Mouse (Mus musculus) neural tube, embryonic 15.5 days (tissue): Measurements from ENCODE around the gene Auh. TPM values are rescaled to one million over a fixed set of nuclear protein-coding genes. Genes with fewer than 3 reads are reported as not detected.

ENCODE experiments used
- ATAC-seq: fragments of 200-750 bp; cut with Nextera tagmentation; 2 replicates; pipeline ENCODE4 v1.8.0; 2017; ENCODE audit warnings: mild to moderate bottlenecking, moderate TSS enrichment, moderate library complexity; ENCODE audit not compliant: low FRiP score
- H3K27ac ChIP-seq: fragments of 300-500 bp; sonication (generic); replicated peaks from 2 replicates; pipeline ENCODE4 v1.5.1; 2015; ENCODE audit warnings: mild to moderate bottlenecking, inconsistent platforms
- H3K27me3 ChIP-seq: fragments of 300-500 bp; sonication (generic); replicated peaks from 2 replicates; pipeline ENCODE4 v1.6.1; 2015; ENCODE audit warnings: inconsistent platforms
- H3K36me3 ChIP-seq: fragments of 300-500 bp; sonication (generic); 2 replicates; pipeline ENCODE4 v1.6.1; 2015; ENCODE audit warnings: inconsistent platforms
- H3K4me1 ChIP-seq: fragments of 300-500 bp; sonication (generic); 2 replicates; pipeline ENCODE4 v1.6.1; 2015; ENCODE audit warnings: inconsistent platforms
- H3K4me2 ChIP-seq: fragments of 300-500 bp; sonication (generic); 2 replicates; pipeline ENCODE4 v1.6.1; 2015; ENCODE audit warnings: inconsistent platforms, mild to moderate bottlenecking, moderate library complexity
- H3K4me3 ChIP-seq: fragments of 300-500 bp; sonication (generic); replicated peaks from 2 replicates; pipeline ENCODE4 v1.5.1; 2015; ENCODE audit warnings: mild to moderate bottlenecking, inconsistent platforms
- H3K9ac ChIP-seq: fragments of 300-500 bp; sonication (generic); replicated peaks from 2 replicates; pipeline ENCODE4 v1.6.1; 2015; ENCODE audit warnings: mild to moderate bottlenecking, inconsistent platforms
- H3K9me3 ChIP-seq: fragments of 300-500 bp; sonication (generic); replicated peaks from 2 replicates; pipeline ENCODE4 v1.6.1; 2016; ENCODE audit warnings: inconsistent platforms
- WGBS: fragments of 180-500 bp; shearing (Covaris S2); methylation state at CpG from one replicate; pipeline ENCODE4 v1.1.7; 2015; ENCODE audit warnings: mixed read lengths; 5-methylcytosine and 5-hydroxymethylcytosine counted together
- polyA plus RNA-seq: library from polyadenylated mRNA; unstranded; fragments of >200 nt; fragmentation: Nextera tagmentation; extraction: Ambion mirVana; gene quantifications from 2 replicates; pipeline ENCODE4 v1.2.1, GENCODE M21; 2015

Auh gene
- polyA plus RNA-seq, 1 experiment from 2014 or later = 75.7 TPM

DNA sequence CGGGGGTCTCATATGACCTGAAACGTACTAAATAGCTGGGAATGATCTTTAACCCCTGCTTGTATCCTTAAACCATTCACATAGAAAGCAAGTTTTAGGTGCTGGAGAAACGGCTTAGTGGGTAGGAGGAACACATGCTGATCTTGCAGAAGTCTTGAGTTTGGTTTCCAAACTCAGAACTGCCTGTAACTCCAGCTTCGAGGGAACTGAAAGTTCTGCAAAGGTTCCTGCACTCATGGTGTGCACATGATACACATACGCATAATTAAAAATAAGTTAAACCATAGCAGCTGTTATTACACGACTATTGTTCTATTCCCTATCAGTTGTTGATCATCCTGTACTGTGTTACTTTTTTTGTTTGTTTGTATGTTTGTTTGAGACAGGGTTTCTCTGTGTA, 32.9 kb upstream of the Auh start:
- Histone ChIP-seq H3K27me3 (no peaks in the 10 kb centered on the region), H3K27ac (no peak overlapping the region), H3K9me3 (no peaks in the 10 kb centered on the region), H3K4me1 (no peaks in the 10 kb centered on the region), H3K4me2 (no peak overlapping the region), H3K9ac (no peak overlapping the region), H3K36me3 (peaks cover 30% of the 10 kb centered on the region), H3K4me3 (no peak overlapping the region)
- 90% methylated on average over 6 of the region's 6 CpGs for WGBS
- no peak for ATAC-seq

DNA sequence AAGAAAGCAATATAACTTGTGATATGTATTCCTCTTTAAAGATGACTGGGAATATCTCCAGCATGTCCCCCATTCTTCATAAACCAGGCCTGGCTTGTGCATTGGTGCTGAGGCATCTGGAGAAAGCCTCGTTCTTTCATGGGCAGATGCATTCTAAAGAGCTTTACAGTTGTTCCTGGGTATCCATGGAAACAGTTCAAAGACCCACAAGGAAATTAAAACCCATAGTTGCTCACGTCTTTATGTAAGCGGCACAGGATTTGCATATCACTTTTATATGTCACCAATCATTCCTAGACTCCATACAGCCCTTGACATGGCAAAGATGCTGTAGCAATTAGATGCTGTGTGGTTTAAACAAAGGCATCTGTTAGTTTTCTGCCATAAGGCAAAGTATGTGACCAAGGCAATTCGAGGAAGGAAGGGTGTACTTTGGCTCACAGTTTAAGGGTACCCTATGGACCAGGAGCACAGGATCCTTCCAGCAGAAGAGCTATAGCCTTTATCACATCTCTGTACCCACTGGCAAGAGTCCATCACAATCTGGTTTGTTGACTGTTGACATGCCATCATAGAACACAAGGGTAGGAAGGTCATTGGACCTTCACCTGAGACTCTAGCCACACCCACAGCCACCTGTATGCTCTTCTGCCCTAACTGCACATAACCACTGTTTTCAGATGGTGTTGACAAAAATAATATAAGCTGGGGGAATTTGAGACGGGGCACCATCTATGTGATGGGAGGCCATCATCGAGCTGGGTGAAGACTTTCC, 24.5 kb upstream of the Auh start:
- no peak for ATAC-seq
- no peaks in the 10 kb centered on the region for H3K36me3 ChIP-seq
- 74% methylated on average over 6 of the region's 6 CpGs for WGBS

DNA sequence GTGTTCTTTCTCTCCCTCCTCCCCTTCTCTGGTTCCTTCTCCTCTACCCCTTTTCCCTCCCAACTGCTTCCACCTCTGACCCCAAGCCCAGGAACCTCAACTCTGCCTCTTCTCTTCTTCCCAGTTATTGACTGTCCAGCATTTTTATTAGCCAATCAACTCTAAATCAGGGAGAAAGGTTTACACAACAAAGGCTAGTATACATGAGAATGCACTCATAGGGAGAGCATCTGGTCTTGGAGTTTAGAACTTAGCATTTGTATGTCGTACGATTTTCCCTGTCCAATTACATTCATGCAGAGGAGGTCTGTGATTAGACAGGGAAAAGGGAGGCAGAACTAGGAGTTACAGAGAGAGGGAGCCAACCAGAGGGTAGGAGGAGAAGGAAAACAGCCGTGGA, 19.7 kb upstream of the Auh start:
- no peak for ATAC-seq
- Histone ChIP-seq H3K9ac (no peak overlapping the region), H3K4me2 (no peak overlapping the region), H3K27me3 (no peaks in the 10 kb centered on the region), H3K36me3 (no peaks in the 10 kb centered on the region), H3K27ac (no peak overlapping the region), H3K9me3 (no peaks in the 10 kb centered on the region), H3K4me1 (0 out of 2 replicates have a peak, but pooled peaks cover 3% of the 10 kb centered on the region), H3K4me3 (no peak overlapping the region)
- 78% methylated on average over 3 of the region's 3 CpGs for WGBS

More for the DNA sequence above, 24.5 kb upstream of the Auh start:
- Histone ChIP-seq H3K9me3 (no peaks in the 10 kb centered on the region), H3K9ac (no peak overlapping the region), H3K4me2 (no peak overlapping the region), H3K4me3 (no peak overlapping the region), H3K27me3 (no peaks in the 10 kb centered on the region), H3K4me1 (no peaks in the 10 kb centered on the region), H3K27ac (no peak overlapping the region)

DNA sequence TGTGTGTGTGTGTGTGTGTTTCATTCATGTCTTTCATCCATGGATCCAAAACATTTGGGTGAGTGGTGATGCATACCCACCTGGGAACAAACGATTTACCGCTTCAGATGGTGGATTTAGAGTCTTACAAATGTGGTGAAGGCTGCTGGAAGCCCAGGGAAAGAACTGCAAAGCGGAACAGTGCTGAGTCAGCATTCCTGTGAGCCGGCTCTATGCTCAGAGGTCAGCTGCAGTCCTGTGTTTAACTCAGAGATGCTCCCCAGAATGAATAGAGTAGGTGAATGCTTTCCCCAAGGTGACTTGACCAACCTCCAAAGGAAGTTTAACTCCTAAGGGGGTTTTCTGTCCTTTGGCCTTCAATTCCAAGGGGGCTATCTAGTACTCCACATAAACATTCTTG, 18.1 kb upstream of the Auh start:
- Histone ChIP-seq H3K9me3 (no peaks in the 10 kb centered on the region), H3K36me3 (no peaks in the 10 kb centered on the region), H3K4me3 (no peak overlapping the region), H3K4me2 (no peak overlapping the region), H3K9ac (no peak overlapping the region), H3K4me1 (0 out of 2 replicates have a peak, but pooled peaks cover 3% of the 10 kb centered on the region), H3K27me3 (no peaks in the 10 kb centered on the region), H3K27ac (no peak overlapping the region)
- 78% methylated on average over 4 of the region's 4 CpGs for WGBS
- ATAC-seq = no peak

DNA sequence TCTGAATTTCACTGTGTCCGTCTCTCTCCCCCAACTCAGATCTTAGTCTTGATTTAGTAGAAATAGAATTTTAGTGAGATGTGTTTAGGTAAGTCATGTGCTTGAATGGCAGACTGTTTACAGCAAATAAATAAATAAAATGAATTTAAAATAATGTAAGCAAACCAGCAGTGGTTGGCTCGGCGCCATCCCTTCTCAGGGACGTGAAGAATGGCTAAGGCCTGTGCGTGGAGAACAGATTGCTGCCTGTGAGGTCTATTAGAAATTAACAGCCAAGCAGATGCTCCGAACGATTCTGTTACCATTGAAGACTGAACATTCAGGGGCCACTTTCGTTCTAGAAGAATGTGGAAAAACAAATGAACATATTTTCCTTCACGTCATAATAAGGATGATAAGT, 16.3 kb upstream of the Auh start:
- Histone ChIP-seq H3K4me2 (no peak overlapping the region), H3K27me3 (no peaks in the 10 kb centered on the region), H3K4me1 (0 out of 2 replicates have a peak, but pooled peaks cover 3% of the 10 kb centered on the region), H3K36me3 (no peaks in the 10 kb centered on the region), H3K27ac (no peak overlapping the region), H3K9ac (no peak overlapping the region), H3K9me3 (no peaks in the 10 kb centered on the region), H3K4me3 (no peak overlapping the region)
- 55% methylated on average over 9 of the region's 9 CpGs for WGBS
- ATAC-seq = no peak

DNA sequence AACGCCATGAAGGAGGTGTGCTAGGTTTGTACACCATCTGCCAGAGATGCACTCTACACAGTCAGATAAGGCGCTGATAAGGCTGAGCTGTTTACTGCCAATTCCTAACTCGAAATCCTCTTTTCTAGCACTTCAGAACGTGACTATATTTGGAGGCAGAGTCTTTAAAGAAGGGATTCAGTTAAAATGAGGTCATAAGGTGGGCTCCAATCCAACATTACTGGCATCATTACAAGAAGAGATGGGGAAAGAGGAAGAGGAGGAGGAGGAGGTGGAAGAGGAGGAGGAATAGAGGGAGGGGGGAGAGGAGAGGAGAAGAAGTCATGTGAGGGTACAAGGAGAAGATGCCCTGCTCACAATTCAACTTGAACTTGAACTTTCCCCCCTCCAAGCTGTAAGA, 14.6 kb upstream of the Auh start:
- no peaks in the 10 kb centered on the region for H3K36me3 ChIP-seq
- H3K27ac ChIP-seq = no peak overlapping the region
- H3K4me2 ChIP-seq = no peak overlapping the region
- H3K27me3 ChIP-seq = no peaks in the 10 kb centered on the region
- H3K9ac ChIP-seq = no peak overlapping the region
- H3K4me1 ChIP-seq = peaks cover 4% of the 10 kb centered on the region; the same call in 1 of the 2 replicates
- H3K4me3 ChIP-seq = no peak overlapping the region
- WGBS = 78% methylated on average over 4 of the region's 4 CpGs
- no peak for ATAC-seq
- H3K9me3 ChIP-seq = no peaks in the 10 kb centered on the region

DNA sequence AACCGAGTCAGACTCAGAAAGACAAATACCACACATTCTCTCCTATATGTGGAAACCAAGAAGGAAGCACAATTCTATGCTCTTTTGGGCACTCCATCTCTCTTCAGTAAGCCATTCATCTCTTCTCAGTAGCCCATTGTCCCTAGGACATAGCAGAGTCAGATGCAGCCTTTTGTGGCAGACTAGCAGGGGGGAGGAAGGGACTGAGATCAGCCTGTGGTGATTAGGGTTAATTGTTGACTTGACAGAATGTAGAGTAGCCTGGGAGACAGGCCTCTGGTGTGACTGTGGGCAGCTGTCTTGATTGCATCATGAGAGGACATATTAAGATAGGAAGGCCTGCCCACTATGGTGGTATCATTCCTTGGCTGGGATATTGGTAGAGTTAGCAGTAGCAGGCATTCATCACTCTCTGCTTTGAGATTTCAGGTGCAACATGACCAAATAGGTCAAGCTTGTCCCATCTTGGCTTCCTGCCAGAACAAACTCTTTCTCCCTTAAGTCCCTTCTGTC, 13.5 kb upstream of the Auh start:
- no peak overlapping the region for H3K4me2 ChIP-seq
- H3K4me3 ChIP-seq = no peak overlapping the region
- H3K27ac ChIP-seq = no peak overlapping the region
- no peak overlapping the region for H3K9ac ChIP-seq
- no peak for ATAC-seq
- WGBS = 69% methylated on average over 1 of the region's 1 CpGs
- H3K36me3 ChIP-seq = no peaks in the 10 kb centered on the region
- peaks cover 6% of the 10 kb centered on the region; the same call in 1 of the 2 replicates for H3K4me1 ChIP-seq
- no peaks in the 10 kb centered on the region for H3K27me3 ChIP-seq
- no peaks in the 10 kb centered on the region for H3K9me3 ChIP-seq

DNA sequence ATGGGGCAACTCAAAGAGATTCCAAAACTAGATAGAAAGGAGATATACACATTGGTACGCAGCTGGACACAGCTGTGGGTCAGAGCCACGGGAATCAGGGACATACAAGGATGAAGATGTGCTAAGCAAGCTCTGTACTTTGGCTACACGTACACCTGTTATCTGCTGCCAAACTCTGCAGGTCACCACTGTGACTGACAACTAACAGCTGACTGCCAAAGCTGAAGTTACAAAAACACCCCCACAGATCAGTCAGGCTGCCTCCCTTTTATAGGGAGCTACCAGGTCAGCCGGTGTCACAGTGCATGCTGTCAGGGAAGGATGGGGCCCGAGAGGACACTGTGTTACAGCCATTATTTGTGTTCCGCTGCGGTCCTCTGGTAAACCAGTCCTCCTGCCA, 11.5 kb upstream of the Auh start:
- Histone ChIP-seq H3K4me1 (peaks cover 4% of the 10 kb centered on the region; the same call in 1 of the 2 replicates), H3K4me2 (no peak overlapping the region), H3K27ac (no peak overlapping the region), H3K9ac (no peak overlapping the region), H3K9me3 (no peaks in the 10 kb centered on the region), H3K27me3 (no peaks in the 10 kb centered on the region), H3K4me3 (no peak overlapping the region), H3K36me3 (no peaks in the 10 kb centered on the region)
- 84% methylated on average over 7 of the region's 7 CpGs for WGBS
- no peak for ATAC-seq

DNA sequence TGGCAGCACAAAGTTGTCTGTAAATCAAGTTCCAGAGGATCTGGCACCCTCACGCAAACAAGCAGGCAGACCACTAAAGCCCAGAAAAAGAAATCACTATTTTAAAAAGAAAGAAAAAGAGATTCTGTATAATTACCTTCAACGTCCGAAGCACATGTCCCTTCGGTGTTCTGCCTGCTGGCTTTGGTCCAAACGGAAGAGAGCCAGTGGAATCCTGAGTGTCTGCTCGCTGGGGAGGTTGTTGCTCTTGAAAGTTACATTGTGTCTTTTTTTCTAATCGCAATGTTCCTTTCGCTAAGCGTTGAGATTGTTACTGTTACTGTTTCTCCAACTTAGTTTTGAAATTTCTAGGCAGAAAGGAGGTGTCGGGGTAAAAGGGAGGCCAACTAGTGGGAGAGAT, 1.1 kb upstream of the Auh start:
- Histone ChIP-seq H3K36me3 (no peaks in the 10 kb centered on the region), H3K4me2 (no peak overlapping the region), H3K4me3 (no peak overlapping the region), H3K27ac (no peak overlapping the region), H3K9me3 (no peaks in the 10 kb centered on the region), H3K9ac (no peak overlapping the region), H3K27me3 (no peaks in the 10 kb centered on the region), H3K4me1 (peaks cover 31% of the 10 kb centered on the region)
- WGBS = 48% methylated on average over 10 of the region's 10 CpGs
- ATAC-seq = no peak

DNA sequence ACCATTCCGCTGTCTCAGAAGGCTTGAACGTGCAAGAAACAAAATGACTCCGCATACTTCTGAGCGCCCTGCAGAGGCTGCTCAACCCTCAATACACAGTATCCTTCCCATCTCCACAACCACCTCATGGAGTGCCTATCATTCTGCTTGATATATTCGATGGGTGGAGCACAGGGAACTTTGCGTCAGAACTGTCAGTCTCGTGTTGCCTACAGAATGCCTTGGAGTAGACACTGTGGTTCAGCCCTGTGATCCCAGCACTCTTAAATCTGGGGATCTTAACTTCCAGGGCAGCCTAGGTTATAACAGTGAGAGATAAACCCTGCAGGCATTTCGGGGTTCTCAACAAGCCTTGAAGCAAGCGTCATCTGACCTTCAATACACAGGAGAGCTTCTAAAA, 1.1 kb downstream of the Auh start:
- Histone ChIP-seq H3K36me3 (no peaks in the 10 kb centered on the region), H3K4me1 (peaks cover 31% of the 10 kb centered on the region), H3K9ac (peak overlapping the region; percentile 76), H3K27ac (peak overlapping the region; percentile 86), H3K4me3 (peak overlapping the region; percentile 89), H3K4me2 (peak overlapping the region; percentile 62), H3K9me3 (no peaks in the 10 kb centered on the region), H3K27me3 (no peaks in the 10 kb centered on the region)
- ATAC-seq = no peak
- 65% methylated on average over 9 of the region's 9 CpGs for WGBS

DNA sequence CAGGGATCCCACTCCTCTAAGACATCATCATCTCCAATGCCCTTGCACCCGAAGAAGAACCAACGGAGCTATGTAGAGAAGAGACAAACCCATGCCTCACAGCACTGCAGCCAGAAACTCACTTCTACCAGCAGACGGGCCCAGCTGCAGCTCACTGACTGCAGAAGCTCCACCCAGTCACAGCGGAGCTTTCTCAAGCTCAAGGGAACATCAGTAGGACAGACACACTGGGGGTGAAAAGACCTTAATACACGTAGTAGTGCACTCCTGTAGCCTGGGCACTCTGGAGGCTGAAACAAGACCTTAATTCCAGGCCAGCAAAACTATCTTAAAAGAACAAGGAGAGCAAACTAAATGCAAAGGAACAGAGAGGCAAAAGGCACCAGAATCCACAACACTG, 5.0 kb downstream of the Auh start:
- Histone ChIP-seq H3K9ac (no peak overlapping the region), H3K27me3 (no peaks in the 10 kb centered on the region), H3K36me3 (no peaks in the 10 kb centered on the region), H3K4me2 (no peak overlapping the region), H3K27ac (no peak overlapping the region), H3K4me3 (no peak overlapping the region), H3K4me1 (peaks cover 24% of the 10 kb centered on the region), H3K9me3 (no peaks in the 10 kb centered on the region)
- ATAC-seq = no peak
- 84% methylated on average over 5 of the region's 5 CpGs for WGBS

DNA sequence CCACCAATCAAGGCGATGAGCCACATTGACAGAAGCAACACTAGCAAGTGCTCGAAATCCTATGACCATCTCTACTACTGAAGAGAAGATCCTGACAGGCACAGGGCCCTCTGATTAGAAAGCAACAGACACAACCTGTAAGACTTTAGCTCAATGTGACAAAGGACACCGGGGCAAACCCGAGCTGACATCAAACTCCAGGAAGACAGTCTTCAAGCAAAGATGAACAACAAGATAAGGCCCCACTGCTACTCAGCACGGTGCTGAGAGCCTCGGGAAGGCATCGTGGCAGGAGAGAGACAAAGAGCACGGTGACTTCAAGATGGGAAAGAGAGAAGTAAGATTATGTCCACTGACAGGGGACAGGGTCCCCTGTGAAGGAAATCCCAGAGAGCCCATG, 7.5 kb downstream of the Auh start:
- no peak overlapping the region for H3K4me2 ChIP-seq
- H3K27me3 ChIP-seq = no peaks in the 10 kb centered on the region
- no peak overlapping the region for H3K27ac ChIP-seq
- H3K9me3 ChIP-seq = no peaks in the 10 kb centered on the region
- H3K4me1 ChIP-seq = peaks cover 4% of the 10 kb centered on the region; the same call in 1 of the 2 replicates
- H3K36me3 ChIP-seq = peaks cover 4% of the 10 kb centered on the region; the same call in 1 of the 2 replicates
- H3K4me3 ChIP-seq = no peak overlapping the region
- no peak overlapping the region for H3K9ac ChIP-seq
- no peak for ATAC-seq
- WGBS = 88% methylated on average over 8 of the region's 8 CpGs
